Mouse (Mus musculus) CH12.LX (cell line): ENCODE measurements at regions not wholly inside any gene's neighbourhood (a gene's known extent, or its start where the extent isn't known, plus 50 kb on each side); places are given as distances from the start of the nearest gene placed in this dataset.
"Not testable (repeated sequence)": the region's sequence is repeated elsewhere in the genome, so short reads cannot be mapped to it uniquely, and the experiment has no call there.

ENCODE experiments used
- BHLHE40 ChIP-seq: IDR thresholded peaks from 2 replicates; pipeline ENCODE4 v1.6.1; 2011; ENCODE audit warnings: mild to moderate bottlenecking, low read depth, low read length, improper control_type of control experiment
- CHD2 ChIP-seq: IDR thresholded peaks from 2 replicates; pipeline ENCODE4 v1.6.1; 2011; ENCODE audit warnings: low read length, improper control_type of control experiment
- CTCF ChIP-seq, 2 experiments: IDR thresholded peaks in 1 of 2; conservative IDR thresholded peaks in 1 of 2; 2 replicates each; pipeline ENCODE4 v1.5.1; 2011 to 2012; ENCODE audit warnings: low read depth in 2 of 2, low read length in 2 of 2, improper control_type of control experiment in 1 of 2, inconsistent platforms in 1 of 2, mild to moderate bottlenecking in 1 of 2, moderate library complexity in 1 of 2
- ELF1 ChIP-seq: IDR thresholded peaks from 2 replicates; pipeline ENCODE4 v1.6.1; 2014; ENCODE audit warnings: low read depth, mild to moderate bottlenecking, inconsistent platforms, low read length, improper control_type of control experiment
- EP300 ChIP-seq: IDR thresholded peaks from 2 replicates; pipeline ENCODE4 v1.6.1; 2011; ENCODE audit warnings: low read length, improper control_type of control experiment
- MAFK ChIP-seq: IDR thresholded peaks from 2 replicates; pipeline ENCODE4 v1.6.1; 2011; ENCODE audit warnings: low read length, improper control_type of control experiment; ENCODE audit not compliant: insufficient replicate concordance
- MAZ ChIP-seq: IDR thresholded peaks from 2 replicates; pipeline ENCODE4 v1.6.1; 2012; ENCODE audit warnings: low read depth, mild to moderate bottlenecking, inconsistent platforms, low read length, improper control_type of control experiment, moderate library complexity
- POLR2A ChIP-seq: IDR thresholded peaks from 2 replicates; pipeline ENCODE4 v1.6.1; 2011; ENCODE audit warnings: low read depth, mild to moderate bottlenecking, improper control_type of control experiment, low read length
- USF1 ChIP-seq: IDR thresholded peaks from 2 replicates; pipeline ENCODE4 v1.6.1; 2014; ENCODE audit warnings: low read depth, mild to moderate bottlenecking, inconsistent platforms, low read length, improper control_type of control experiment
- ZC3H11A ChIP-seq: IDR thresholded peaks from 2 replicates; pipeline ENCODE4 v1.6.1; 2012; ENCODE audit warnings: low read depth, mild to moderate bottlenecking, inconsistent platforms, low read length, improper control_type of control experiment

- TF ChIP-seq CTCF (conservative IDR thresholded peaks at IDR 0.05 in 1 of 2, IDR thresholded peaks at IDR 0.05 in 1 of 2; ENCODE audit: low read depth in 2 of 2, low read length in 2 of 2); ZC3H11A; CHD2; EP300; ELF1; POLR2A; MAFK; BHLHE40; USF1; MAZ: not testable (repeated sequence)
These were observed 80.7 kb upstream of the Dynlt1c start for GRCm38 (mm10) chr17:6520751-6521150.
